Mouse (Mus musculus) right cerebral cortex, adult 2 months (tissue): Measurements from ENCODE around the gene Limd1.
"Not testable (repeated sequence)": the region's sequence is repeated elsewhere in the genome, so short reads cannot be mapped to it uniquely, and the experiment has no call there.

Source experiments
- DNase-seq, 2 experiments: peaks; one replicate each; pipeline ENCODE4 v3.0.0; 2021 to 2022; ENCODE audit warnings: low spot score in 2 of 2

The Limd1 gene

GRCm38 (mm10) chr9:123478586-123479195 lies at the start of gene Limd1:
TSS of gene Limd1 (plus strand) at chr9:123478706.
- peak; percentile 19 to 41 for DNase-seq

- DNase-seq: no peak
These were observed 48.6 kb upstream of the Limd1 start for GRCm38 (mm10) chr9:123429863-123430262.

GRCm38 (mm10) chr9:123430973-123431372 lies 47.5 kb upstream of the Limd1 start:
- peak in 1 of 2 experiments; percentile 15 for DNase-seq

GRCm38 (mm10) chr9:123438223-123438622 lies 40.3 kb upstream of the Limd1 start:
- DNase-seq: peak; percentile 68 to 72

GRCm38 (mm10) chr9:123440230-123441058 lies 38.1 kb upstream of the Limd1 start:
- no peak for DNase-seq

- DNase-seq: not testable (repeated sequence)
These were observed 31.4 kb upstream of the Limd1 start for GRCm38 (mm10) chr9:123447101-123447500.

- DNase-seq: no peak
These were observed 29.9 kb upstream of the Limd1 start for GRCm38 (mm10) chr9:123448594-123448993.

- peak; percentile 50 to 82 for DNase-seq
These were observed 28.3 kb upstream of the Limd1 start for GRCm38 (mm10) chr9:123450174-123450573.

GRCm38 (mm10) chr9:123451772-123452171 lies 26.7 kb upstream of the Limd1 start:
- no peak for DNase-seq

GRCm38 (mm10) chr9:123456634-123457602 lies 21.6 kb upstream of the Limd1 start:
- DNase-seq: peak in 1 of 2 experiments; percentile 16

GRCm38 (mm10) chr9:123457603-123458002 lies 20.9 kb upstream of the Limd1 start:
- DNase-seq: no peak

GRCm38 (mm10) chr9:123467141-123467620 lies 11.3 kb upstream of the Limd1 start:
- peak; percentile 16 to 44 for DNase-seq

GRCm38 (mm10) chr9:123468406-123469085 lies 10.0 kb upstream of the Limd1 start:
- DNase-seq: no peak

GRCm38 (mm10) chr9:123469087-123469486 lies 9.4 kb upstream of the Limd1 start:
- no peak for DNase-seq

- no peak for DNase-seq
These were observed 5.1 kb upstream of the Limd1 start for GRCm38 (mm10) chr9:123473377-123473776.

- no peak for DNase-seq
These were observed 2.9 kb upstream of the Limd1 start for GRCm38 (mm10) chr9:123475569-123475968.

GRCm38 (mm10) chr9:123478031-123478585 lies 398 bp upstream of the Limd1 start:
- DNase-seq: peak; percentile 20 to 21

- no peak for DNase-seq
These were observed 727 bp downstream of the Limd1 start for GRCm38 (mm10) chr9:123479196-123479669.

GRCm38 (mm10) chr9:123479876-123480252 lies 1.4 kb downstream of the Limd1 start:
- DNase-seq: no peak

GRCm38 (mm10) chr9:123480253-123480921 lies 1.9 kb downstream of the Limd1 start:
- DNase-seq: no peak
